Mouse (Mus musculus) T-helper 1 cell (primary cell): ENCODE data around the gene Myg1.

Experiments
- in situ Hi-C: fragments of 300-600 bp; cut with MboI, MseI; formaldehyde crosslinking; loops from one replicate; pipeline ENCODE4 v1.15.1; 2025; ENCODE audit warnings: high pct_unique_total_duplicates

Gene Myg1

GRCm38 (mm10) chr15:102331610-102332015, at the start of gene Myg1:
TSS of gene Myg1 (plus strand) at chr15:102331709.
- in situ Hi-C loops: no loop called here

DNA sequence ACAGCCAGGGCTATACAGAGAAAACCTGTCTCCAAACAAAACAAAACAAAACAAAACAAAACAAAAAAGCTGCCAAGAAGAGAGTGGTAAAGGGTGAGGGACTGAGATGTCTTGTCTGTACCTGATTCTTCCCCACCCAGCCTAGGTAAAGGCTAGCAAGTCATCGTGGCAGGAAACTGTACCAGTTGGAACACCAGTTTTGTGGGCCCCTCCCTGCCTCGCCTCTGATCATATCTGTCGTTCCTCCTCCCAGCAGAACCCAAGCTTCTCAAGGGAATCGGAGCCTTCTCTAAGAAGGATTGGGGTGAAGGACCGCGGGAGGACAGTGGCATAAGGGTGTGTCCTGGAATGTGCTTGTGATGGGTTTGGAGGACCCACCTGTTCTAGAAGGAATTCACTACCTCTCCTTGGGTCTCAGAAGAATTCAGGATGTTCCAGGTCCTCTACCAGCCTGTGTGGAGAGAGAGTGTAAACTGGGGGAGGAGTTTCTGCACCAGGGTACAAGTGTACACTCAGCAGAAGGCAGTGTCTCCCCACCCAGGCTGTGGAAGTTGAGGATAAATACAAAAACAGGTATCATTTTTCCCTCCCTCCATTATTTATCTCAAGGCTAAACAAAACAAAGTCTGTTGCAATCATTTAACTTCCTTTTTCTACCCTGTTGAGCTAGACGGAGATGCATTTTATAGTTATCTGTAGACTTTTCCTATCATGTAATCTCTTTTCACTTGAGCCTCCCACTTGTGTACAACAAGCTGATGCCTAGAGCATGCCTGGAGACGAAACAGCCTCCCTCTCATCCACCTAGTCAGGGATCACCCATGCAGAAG, 48.8 kb upstream of the Myg1 start:
- in situ Hi-C loops: loop anchor here (5.0 kb wide), 1 partner anchor 45 kb away; no protein-coding TSS in a partner anchor

DNA sequence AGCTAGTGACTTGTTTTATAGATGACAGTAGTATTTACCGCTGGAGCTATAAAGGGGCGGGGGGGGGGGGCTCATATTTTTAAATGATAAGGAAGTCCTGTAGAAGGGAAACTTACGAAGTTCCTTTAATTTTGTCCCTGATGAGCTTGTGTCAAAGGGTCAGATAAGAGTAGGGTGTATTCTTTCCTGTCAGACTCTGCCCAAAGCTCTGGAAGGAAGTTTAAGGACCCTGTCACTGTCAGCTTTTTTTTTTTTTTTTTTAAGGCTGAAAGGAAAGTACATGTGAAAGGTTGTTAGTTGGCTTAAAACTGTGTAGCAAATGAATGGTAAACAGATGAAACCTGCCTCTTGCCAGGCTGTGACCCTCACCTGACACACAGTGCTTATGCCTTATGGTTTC, 47.9 kb upstream of the Myg1 start:
- in situ Hi-C loops: loop anchor here (5.0 kb wide), 1 partner anchor 46 kb away; no protein-coding TSS in a partner anchor

DNA sequence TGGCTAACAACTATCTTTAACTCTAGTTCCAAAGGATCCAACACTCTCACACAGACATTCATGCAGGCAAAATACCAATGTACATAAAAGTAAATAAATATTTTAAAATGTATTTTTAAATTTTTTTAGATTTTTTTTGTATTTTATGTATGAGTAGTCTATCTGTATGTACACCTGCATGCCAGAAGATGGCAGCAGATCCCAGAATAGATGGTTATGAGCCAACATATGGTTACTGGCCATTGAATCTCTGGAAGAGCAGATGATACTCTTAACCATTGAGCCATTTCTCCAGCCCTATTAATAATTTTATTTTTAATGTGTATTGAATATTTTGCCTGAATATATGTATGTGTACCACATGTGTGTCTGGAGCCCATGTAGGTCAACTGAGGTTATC, 44.1 kb upstream of the Myg1 start:
- in situ Hi-C loops: no loop called here

GRCm38 (mm10) chr15:102295633-102296367, 35.7 kb upstream of the Myg1 start, which contains the start of gene Espl1:
TSS of gene Espl1 (plus strand) at chr15:102296266.
- in situ Hi-C loops: no loop called here

GRCm38 (mm10) chr15:102296368-102297006, 35.0 kb upstream of the Myg1 start:
- in situ Hi-C loops: no loop called here

DNA sequence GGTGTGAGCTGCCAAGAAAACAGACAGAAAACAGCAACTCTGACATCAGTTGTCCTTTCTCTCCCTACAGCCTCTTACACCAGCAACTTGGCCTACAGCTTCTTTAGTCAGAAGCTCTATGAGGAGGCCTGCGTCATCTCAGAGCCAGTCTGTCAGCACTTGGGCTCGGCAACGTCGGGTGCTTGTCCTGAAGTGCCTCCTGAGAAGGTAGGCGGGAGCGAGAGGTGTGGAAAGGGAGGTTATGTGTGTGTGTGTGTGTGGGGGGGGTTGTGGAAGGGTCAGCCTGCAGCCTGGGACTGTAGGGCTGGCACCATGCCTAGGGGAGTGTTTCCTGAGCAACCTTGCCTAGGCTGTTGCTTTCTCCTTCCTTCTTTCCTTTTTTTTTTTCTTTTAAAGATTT, 29.0 kb upstream of the Myg1 start:
- in situ Hi-C loops: no loop called here

GRCm38 (mm10) chr15:102308717-102309116, 22.8 kb upstream of the Myg1 start:
- in situ Hi-C loops: no loop called here

- in situ Hi-C loops: no loop called here
These were observed 21.2 kb upstream of the Myg1 start for GRCm38 (mm10) chr15:102310074-102310845.

GRCm38 (mm10) chr15:102311489-102311888, 20.0 kb upstream of the Myg1 start:
- in situ Hi-C loops: no loop called here

GRCm38 (mm10) chr15:102315292-102315691, 16.2 kb upstream of the Myg1 start:
- in situ Hi-C loops: no loop called here

DNA sequence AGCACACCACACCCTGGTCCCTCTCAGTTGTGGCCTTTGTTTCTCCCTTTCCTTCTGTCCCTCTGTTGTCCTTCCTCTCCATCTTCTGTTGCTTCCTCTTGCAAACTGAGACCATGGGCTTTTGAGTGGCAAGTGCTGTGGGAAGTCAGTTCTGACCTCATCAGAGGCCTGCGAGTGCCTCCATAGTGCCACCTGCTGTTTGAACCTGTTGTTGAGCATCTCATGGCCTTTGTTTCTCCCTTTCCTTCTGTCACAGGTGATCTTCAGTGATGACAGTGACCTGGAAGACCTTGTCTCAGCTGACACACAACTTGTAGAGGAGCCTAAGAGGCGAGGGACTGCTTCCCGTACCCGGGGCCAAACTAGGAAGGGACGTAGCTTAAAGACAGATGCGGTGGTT, 15.2 kb upstream of the Myg1 start:
- in situ Hi-C loops: no loop called here

DNA sequence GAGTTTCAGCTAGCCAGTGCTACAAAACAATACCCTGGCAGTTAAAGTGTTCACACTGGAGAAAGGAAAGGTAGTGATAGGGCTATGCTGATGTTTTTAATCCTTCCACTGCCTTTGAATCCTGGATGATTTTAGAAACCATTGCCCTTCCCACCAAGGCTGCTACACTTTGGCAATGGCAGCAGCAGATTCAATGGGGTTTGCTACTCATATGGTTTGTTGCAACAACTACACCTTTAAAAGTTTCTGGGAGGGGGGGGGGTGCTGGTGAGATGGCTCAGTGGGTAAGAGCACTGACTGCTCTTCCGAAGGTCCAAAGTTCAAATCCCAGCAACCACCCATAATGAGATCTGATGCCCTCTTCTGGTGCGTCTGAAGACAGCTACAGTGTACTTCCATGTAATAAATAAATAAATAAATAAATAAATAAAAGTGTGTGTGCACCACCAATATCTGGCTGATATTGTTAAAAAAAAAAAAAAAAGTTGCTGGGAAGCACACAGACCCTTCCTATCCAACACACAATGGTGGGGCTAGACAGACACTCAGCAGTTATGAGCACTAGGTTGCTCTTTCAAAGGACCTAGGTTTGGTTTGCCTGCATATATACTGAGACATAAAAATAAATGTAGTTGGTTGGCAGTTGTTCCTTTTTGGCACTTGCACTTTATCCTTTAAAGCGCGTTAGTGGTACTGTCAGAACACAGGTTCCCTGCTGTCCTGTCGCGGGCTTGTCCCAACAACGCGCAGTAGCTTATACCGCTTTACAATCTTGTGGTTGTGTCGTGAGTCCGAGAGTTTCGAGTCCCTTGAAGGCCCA, 6.6 kb upstream of the Myg1 start:
- in situ Hi-C loops: no loop called here

DNA sequence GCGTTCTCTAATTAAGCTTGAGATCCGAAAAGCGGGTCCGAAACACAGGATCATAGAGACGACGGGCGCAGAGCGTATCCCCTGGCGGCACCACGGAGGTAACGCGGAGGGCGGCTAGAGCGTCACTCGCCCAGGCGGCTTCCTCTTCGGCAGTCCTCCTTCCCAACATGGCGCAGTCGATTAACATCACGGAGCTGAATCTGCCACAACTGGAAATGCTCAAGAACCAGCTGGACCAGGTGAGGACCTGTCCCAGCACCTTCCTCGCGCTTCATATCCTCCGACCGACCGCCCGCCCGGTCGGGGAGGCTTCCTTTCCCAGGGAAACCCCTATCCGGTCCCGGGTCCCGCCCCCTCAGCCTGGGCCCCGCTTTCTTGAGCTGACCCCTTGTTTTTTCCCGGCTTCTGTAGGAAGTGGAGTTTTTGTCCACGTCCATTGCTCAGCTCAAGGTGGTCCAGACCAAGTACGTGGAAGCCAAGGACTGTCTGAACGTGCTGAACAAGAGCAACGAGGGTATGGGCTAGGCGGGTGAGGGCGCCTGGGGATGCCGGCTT, 5.4 kb upstream of the Myg1 start, which contains the start of gene Pfdn5:
TSS of gene Pfdn5 (plus strand) at position 95 of the 555 bp plus-strand sequence.
- in situ Hi-C loops: no loop called here

GRCm38 (mm10) chr15:102326892-102327291, 4.6 kb upstream of the Myg1 start:
- in situ Hi-C loops: no loop called here

- in situ Hi-C loops: loop anchor here (5.0 kb wide), 1 partner anchor 37 kb away; no protein-coding TSS in a partner anchor
These were observed 3.7 kb downstream of the Myg1 start for GRCm38 (mm10) chr15:102335254-102335653.

DNA sequence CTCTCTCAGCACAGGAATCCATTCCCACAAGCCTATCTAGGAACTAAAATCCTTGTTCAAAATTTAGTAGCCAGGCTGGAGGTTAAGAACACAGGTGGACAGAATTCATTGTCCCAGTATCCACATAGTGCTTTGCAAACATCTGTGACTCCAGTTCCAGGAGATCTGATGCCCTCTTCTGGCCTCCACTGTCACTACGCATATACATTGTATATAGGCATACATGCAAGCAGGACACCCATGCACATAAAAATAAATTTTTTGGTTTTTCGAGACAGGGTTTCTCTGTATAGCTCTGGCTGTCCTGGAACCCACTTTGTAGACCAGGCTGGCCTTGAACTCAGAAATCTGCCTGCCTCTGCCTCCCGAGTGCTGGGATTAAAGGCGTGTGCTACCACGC, 4.4 kb downstream of the Myg1 start:
- in situ Hi-C loops: loop anchor here (5.0 kb wide), 1 partner anchor 36 kb away; no protein-coding TSS in a partner anchor

DNA sequence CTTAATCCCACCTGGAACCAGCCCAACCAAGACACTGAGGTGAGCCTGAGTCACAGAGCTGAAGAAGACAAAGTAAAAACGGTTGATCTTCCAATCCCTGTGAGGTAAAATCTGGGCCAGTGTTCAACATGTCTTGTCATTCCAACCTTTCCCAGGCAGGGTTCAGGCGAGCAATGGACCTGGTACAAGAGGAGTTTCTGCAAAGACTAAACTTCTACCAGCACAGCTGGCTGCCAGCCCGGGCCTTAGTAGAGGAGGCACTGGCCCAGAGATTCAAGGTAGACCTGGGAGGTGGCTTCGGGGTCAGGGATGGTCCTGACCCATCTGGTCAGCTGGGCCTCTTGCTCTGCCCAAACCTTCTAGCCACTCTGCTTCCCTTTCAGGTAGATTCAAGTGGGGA, 5.4 kb downstream of the Myg1 start:
- in situ Hi-C loops: loop anchor here (5.0 kb wide), 1 partner anchor 35 kb away; no protein-coding TSS in a partner anchor

DNA sequence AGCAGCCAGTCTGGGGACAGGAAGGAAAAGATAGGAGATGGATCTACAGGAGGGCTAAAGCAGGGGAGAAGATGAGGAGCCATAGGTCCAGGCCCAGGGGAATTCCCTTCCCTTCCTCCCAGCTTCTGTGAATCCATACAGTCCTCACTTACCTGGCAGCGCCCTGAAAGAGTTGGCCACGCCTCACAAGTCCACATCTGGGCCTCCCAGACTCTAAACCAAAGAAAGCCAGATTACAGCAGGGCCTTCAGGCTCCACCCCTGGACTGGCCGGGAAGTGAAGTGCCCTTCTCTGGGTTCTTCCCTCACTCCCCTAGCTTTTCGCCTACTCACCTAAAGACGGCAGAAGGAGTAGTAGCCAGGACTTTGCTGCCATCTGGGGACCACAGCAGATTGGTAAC, 8.1 kb downstream of the Myg1 start:
- in situ Hi-C loops: loop anchor here (5.0 to 10.0 kb wide), 2 partner anchors 33 to 1085 kb away; partner anchors contain the start of gene Nr4a1

- in situ Hi-C loops: loop anchor here (10.0 kb wide), 1 partner anchor 1087 kb away; the partner anchor contains the start of gene Nr4a1
These were observed 10.1 kb downstream of the Myg1 start for GRCm38 (mm10) chr15:102341580-102341979.
